In genomic region chr3:88754283-88754682, GRCm38 (mm10) we compare ENCODE assay signal across 13 mouse cellular contexts. TPM values are rescaled to one million over a fixed set of nuclear protein-coding genes. Genes with fewer than 3 reads are reported as not detected.
DNase-seq lines count a peak whose midpoint lies in the region; ATAC-seq and TF ChIP-seq lines count a peak whose summit lies in the region.
"Had no signal": no experiment of that assay in that cellular context is flagged by ENCODE, and none has a peak within 500 bp of the region (broad histone marks: within the 10 kb centered on the region; RNA-seq: fewer than 3 reads in every experiment).

No protein-coding gene starts in this region.

- WGBS in kidney, embryonic 15.5 days = 70% methylated on average over 4 of the region's 4 CpGs
- 52% methylated on average over 4 of the region's 4 CpGs for WGBS in intestine, postnatal 0 days
- 85% methylated on average over 4 of the region's 4 CpGs for WGBS in hindbrain, embryonic 13.5 days

- ATAC-seq in kidney, embryonic 15.5 days (replicated peaks; ENCODE audit: low FRiP score) = no peak
- peak; percentile 52 for ATAC-seq in intestine, postnatal 0 days
- ATAC-seq in hindbrain, embryonic 13.5 days (ENCODE audit: low FRiP score) = no peak

- H3K4me1 ChIP-seq in kidney, embryonic 15.5 days = peaks cover 23% of the 10 kb centered on the region
- peaks cover 8 to 14% of the 10 kb centered on the region in 2 experiments; a peak in 3 of 4 replicates for H3K4me1 ChIP-seq in MEL (ENCODE audit: control insufficient read depth in 1 of 2, insufficient read depth in 2 of 2, low read length in 2 of 2)
- no peaks in the 10 kb centered on the region for H3K4me1 ChIP-seq in intestine, postnatal 0 days (replicated peaks; ENCODE audit: control insufficient read depth, insufficient read depth, low read length)
- H3K4me1 ChIP-seq in hindbrain, embryonic 13.5 days (replicated peaks) = peaks cover 47% of the 10 kb centered on the region

- peak; percentile 90 for TF ChIP-seq RAD21 in MEL (IDR thresholded peaks at IDR 0.05; ENCODE audit: low read depth, low read length)

- no peak overlapping the region for H3K4me3 ChIP-seq in kidney, embryonic 15.5 days (replicated peaks)
- H3K4me3 ChIP-seq in MEL (ENCODE audit: control insufficient read depth in 1 of 2, insufficient read depth in 1 of 2, low read depth in 2 of 2, low read length in 2 of 2) = peak overlapping the region; percentile 6 to 39
- H3K4me3 ChIP-seq in intestine, postnatal 0 days (ENCODE audit: low read depth, low read length) = no peak overlapping the region
- H3K4me3 ChIP-seq in hindbrain, embryonic 13.5 days = no peak overlapping the region
- H3K4me3 ChIP-seq: embryonic facial prominence, embryonic 15.5 days; liver, embryonic 13.5 days had no signal

- no peaks in the 10 kb centered on the region for H3K27me3 ChIP-seq in kidney, embryonic 15.5 days
- H3K27me3 ChIP-seq in MEL (ENCODE audit: control insufficient read depth in 1 of 2, insufficient read depth in 2 of 2, low read length in 2 of 2) = no peaks in the 10 kb centered on the region
- H3K27me3 ChIP-seq in intestine, postnatal 0 days (replicated peaks; ENCODE audit: control insufficient read depth, insufficient read depth, low read length) = no peaks in the 10 kb centered on the region
- H3K27me3 ChIP-seq in hindbrain, embryonic 13.5 days = no peaks in the 10 kb centered on the region
- H3K27me3 ChIP-seq: embryonic facial prominence, embryonic 15.5 days; liver, embryonic 13.5 days had no signal

- TF ChIP-seq EP300 in MEL (IDR thresholded peaks at IDR 0.05; ENCODE audit: low read depth in 1 of 2, low read length in 2 of 2) = 0 out of 4 replicates have a peak, but pooled peaks of 1 of the 2 experiments have one; percentile 2

- no peaks in the 10 kb centered on the region for H3K79me2 ChIP-seq in MEL (ENCODE audit: control insufficient read depth, insufficient read depth, low read length, poor library complexity)

- TF ChIP-seq CTCF in MEL (IDR thresholded peaks at IDR 0.05 in 2 of 3, conservative IDR thresholded peaks at IDR 0.05 in 1 of 3; ENCODE audit: control insufficient read depth in 1 of 3, insufficient read depth in 1 of 3, low read depth in 2 of 3, low read length in 3 of 3, poor library complexity in 1 of 3, severe bottlenecking in 1 of 3) = peak; percentile 58 to 88 (median 69)
- peak; percentile 79 for TF ChIP-seq CTCF in intestine, postnatal 0 days (IDR thresholded peaks at IDR 0.05; ENCODE audit: low read depth)

- peak; percentile 28 for DNase-seq in kidney, adult 9 months
- DNase-seq in 3T3-L1 (ENCODE audit: low read depth, low spot score) (peak; percentile 59), MEL (ENCODE audit: low read depth, low spot score) (peak; percentile 89)
- no peak for DNase-seq in spleen, adult 12 weeks (ENCODE audit: low spot score)
- DNase-seq in urinary bladder, postnatal 10 days (ENCODE audit: low spot score) = no peak
- DNase-seq: heart, postnatal 14 days; layer of hippocampus, adult 9-11 months; liver, embryonic 13.5 days; right cerebral cortex, postnatal 14 days had no signal

- TF ChIP-seq POLR2A in MEL (IDR thresholded peaks at IDR 0.05; ENCODE audit: control insufficient read depth in 1 of 2, insufficient read depth in 1 of 2, low read depth in 1 of 2, low read length in 2 of 2, poor library complexity in 1 of 2) = no peak

- no peaks in the 10 kb centered on the region for H3K9me3 ChIP-seq in kidney, embryonic 15.5 days (replicated peaks)
- H3K9me3 ChIP-seq in MEL (replicated peaks; ENCODE audit: insufficient read depth, low read length) = no peaks in the 10 kb centered on the region
- H3K9me3 ChIP-seq in intestine, postnatal 0 days (ENCODE audit: control insufficient read depth) = no peaks in the 10 kb centered on the region
- no peaks in the 10 kb centered on the region for H3K9me3 ChIP-seq in hindbrain, embryonic 13.5 days
- H3K9me3 ChIP-seq: embryonic facial prominence, embryonic 15.5 days; liver, embryonic 13.5 days had no signal

- H3K9ac ChIP-seq in kidney, embryonic 15.5 days = no peak overlapping the region
- peak overlapping the region; percentile 30 for H3K9ac ChIP-seq in MEL (ENCODE audit: control insufficient read depth, low read depth, low read length, poor library complexity, severe bottlenecking)
- H3K9ac ChIP-seq in intestine, postnatal 0 days (ENCODE audit: low read depth, low read length) = no peak overlapping the region
- H3K9ac ChIP-seq in hindbrain, embryonic 13.5 days = no peak overlapping the region
- H3K9ac ChIP-seq: embryonic facial prominence, embryonic 15.5 days; liver, embryonic 13.5 days had no signal

- peaks cover 5% of the 10 kb centered on the region; the same call in 1 of the 2 replicates for H3K36me3 ChIP-seq in kidney, embryonic 15.5 days
- peaks cover 0 to 13% of the 10 kb centered on the region in 2 experiments; a peak in 2 of 4 replicates for H3K36me3 ChIP-seq in MEL (ENCODE audit: control insufficient read depth in 1 of 2, insufficient read depth in 2 of 2, low read length in 2 of 2)
- H3K36me3 ChIP-seq in intestine, postnatal 0 days (ENCODE audit: control insufficient read depth, insufficient read depth) = no peaks in the 10 kb centered on the region
- H3K36me3 ChIP-seq in hindbrain, embryonic 13.5 days = peaks cover 80% of the 10 kb centered on the region
- H3K36me3 ChIP-seq: liver, embryonic 13.5 days had no signal

- no peak overlapping the region for H3K27ac ChIP-seq in kidney, embryonic 15.5 days
- no peak overlapping the region for H3K27ac ChIP-seq in MEL (ENCODE audit: control insufficient read depth, low read depth, low read length)
- no peak overlapping the region for H3K27ac ChIP-seq in intestine, postnatal 0 days (ENCODE audit: low read depth, low read length)
- H3K27ac ChIP-seq in hindbrain, embryonic 13.5 days = no peak overlapping the region
- H3K27ac ChIP-seq: embryonic facial prominence, embryonic 15.5 days; liver, embryonic 13.5 days had no signal

- H3K4me2 ChIP-seq in kidney, embryonic 15.5 days = no peak overlapping the region
- no peak overlapping the region for H3K4me2 ChIP-seq in intestine, postnatal 0 days (replicated peaks; ENCODE audit: low read depth)
- H3K4me2 ChIP-seq in hindbrain, embryonic 13.5 days = no peak overlapping the region
- H3K4me2 ChIP-seq: embryonic facial prominence, embryonic 15.5 days; liver, embryonic 13.5 days had no signal

TF ChIP-seq in MEL, 35 proteins besides CTCF, POLR2A, EP300 and RAD21 (continues in another document):
- TF ChIP-seq ELF1 (IDR thresholded peaks at IDR 0.05; ENCODE audit: low read depth, low read length) (no peak), TCF12 (IDR thresholded peaks at IDR 0.05; ENCODE audit: low read depth, low read length) (no peak), E2F4 (IDR thresholded peaks at IDR 0.05; ENCODE audit: borderline replicate concordance, low read depth, low read length) (no peak), MEF2A (IDR thresholded peaks at IDR 0.05; ENCODE audit: extremely low read depth, insufficient replicate concordance, low read depth, low read length, poor library complexity, severe bottlenecking) (no peak), JUND (IDR thresholded peaks at IDR 0.05; ENCODE audit: low read depth, low read length) (no peak), GATA1 (IDR thresholded peaks at IDR 0.05; ENCODE audit: low read depth, low read length) (no peak), TBP (IDR thresholded peaks at IDR 0.05; ENCODE audit: low read depth, low read length) (peak; percentile 51; the same call in 1 of the 2 replicates), MYB (IDR thresholded peaks at IDR 0.05; ENCODE audit: low read depth, low read length) (no peak), ZC3H11A (IDR thresholded peaks at IDR 0.05; ENCODE audit: low read depth, low read length) (peak; percentile 86), MAX (IDR thresholded peaks at IDR 0.05; ENCODE audit: low read length) (peak; percentile 62; the same call in 1 of the 2 replicates), HCFC1 (IDR thresholded peaks at IDR 0.05; ENCODE audit: low read depth, low read length) (peak; percentile 37; the same call in 1 of the 2 replicates), NRF1 (IDR thresholded peaks at IDR 0.05; ENCODE audit: insufficient read depth, low read depth, low read length, poor library complexity, severe bottlenecking) (no peak), USF1 (IDR thresholded peaks at IDR 0.05; ENCODE audit: low read depth, low read length) (peak; percentile 83), CHD1 (IDR thresholded peaks at IDR 0.05; ENCODE audit: low read depth, low read length) (no peak), GABPA (IDR thresholded peaks at IDR 0.05; ENCODE audit: low read depth, low read length) (no peak), POLR2AphosphoS5 (IDR thresholded peaks at IDR 0.05; ENCODE audit: borderline replicate concordance, low read depth, low read length) (no peak), POLR2AphosphoS2 (IDR thresholded peaks at IDR 0.05; ENCODE audit: low read length) (no peak), MAFK (IDR thresholded peaks at IDR 0.05; ENCODE audit: borderline replicate concordance, low read depth, low read length) (no peak), USF2 (IDR thresholded peaks at IDR 0.05; ENCODE audit: borderline replicate concordance in 1 of 2, insufficient read depth in 1 of 2, low read depth in 1 of 2, low read length in 2 of 2) (no peak), ZKSCAN1 (IDR thresholded peaks at IDR 0.05; ENCODE audit: low read depth, low read length) (no peak), SMC3 (IDR thresholded peaks at IDR 0.05; ENCODE audit: low read depth, low read length) (peak; percentile 87), MYC (IDR thresholded peaks at IDR 0.05; ENCODE audit: low read depth, low read length) (peak; percentile 66; the same call in 1 of the 2 replicates), UBTF (IDR thresholded peaks at IDR 0.05; ENCODE audit: borderline replicate concordance, insufficient read depth, low read depth, low read length) (no peak)

RNA-seq across cellular contexts. Expression of gene Syt11, which starts 20.7 kb away (rescaled TPM):
- 13.1 and 16.2 TPM in 2 replicates for polyA plus RNA-seq in kidney, embryonic 15.5 days (2015; fragmentation: Nextera tagmentation; extraction: Ambion mirVana)
- 0.19 and 0.56 TPM in 2 replicates for total RNA-seq in MEL (2012; rRNA removed)
- 1 to 10 TPM in 1 of 2 experiments, not detected in 1; 1.4 TPM for polyA plus RNA-seq in MEL (2012; ENCODE audit: insufficient read depth in 1 of 2, insufficient read length in 2 of 2, low read depth in 1 of 2, low replicate concordance in 2 of 2, missing spikeins in 1 of 2)
- polyA plus RNA-seq in intestine, postnatal 0 days (2015; fragmentation: Nextera tagmentation; extraction: Ambion mirVana) = 8.6 and 10.1 TPM in 2 replicates
- 212 and 215 TPM in 2 replicates for polyA plus RNA-seq in hindbrain, embryonic 13.5 days (2015; fragmentation: Nextera tagmentation; extraction: Ambion mirVana)

RNA-seq across cellular contexts. Expression of gene Rit1, which starts 37.6 kb away (rescaled TPM):
- polyA plus RNA-seq in kidney, embryonic 15.5 days (2015; fragmentation: Nextera tagmentation; extraction: Ambion mirVana) = 46.7 and 50.4 TPM in 2 replicates
- 28.7 and 38.6 TPM in 2 replicates for total RNA-seq in MEL (2012; rRNA removed)
- 10 to 100 TPM in 1 of 2 experiments, not detected in 1; 34.1 TPM for polyA plus RNA-seq in MEL (2012; ENCODE audit: insufficient read depth in 1 of 2, insufficient read length in 2 of 2, low read depth in 1 of 2, low replicate concordance in 2 of 2, missing spikeins in 1 of 2)
- 48.8 and 50.2 TPM in 2 replicates for polyA plus RNA-seq in intestine, postnatal 0 days (2015; fragmentation: Nextera tagmentation; extraction: Ambion mirVana)
- polyA plus RNA-seq in hindbrain, embryonic 13.5 days (2015; fragmentation: Nextera tagmentation; extraction: Ambion mirVana) = 57.9 and 59.0 TPM in 2 replicates

Comparison
In these comparisons a context has a peak if more than half of its experiments do, and no peak if none do; other contexts are left out.
1. DNase-seq: peak in kidney, adult 9 months (single experiment), 3T3-L1 (single experiment) and MEL (single experiment); none in spleen, adult 12 weeks (single experiment) and urinary bladder, postnatal 10 days (single experiment).
2. H3K4me3 ChIP-seq: peak in MEL (2 of 2); none in kidney, embryonic 15.5 days (single experiment), intestine, postnatal 0 days (single experiment) and hindbrain, embryonic 13.5 days (single experiment).
3. RNA of gene Syt11, which starts 20.7 kb away (polyA plus RNA-seq): 212 to 215 TPM in hindbrain, embryonic 13.5 days; 13.1 to 16.2 TPM in kidney, embryonic 15.5 days, 8.6 to 10.1 TPM in intestine, postnatal 0 days and 1.4 TPM in MEL; every median in the first group is over 10 times any median in the second.